ENCODE assay signal across 8 mouse cellular contexts in the genomic region with DNA sequence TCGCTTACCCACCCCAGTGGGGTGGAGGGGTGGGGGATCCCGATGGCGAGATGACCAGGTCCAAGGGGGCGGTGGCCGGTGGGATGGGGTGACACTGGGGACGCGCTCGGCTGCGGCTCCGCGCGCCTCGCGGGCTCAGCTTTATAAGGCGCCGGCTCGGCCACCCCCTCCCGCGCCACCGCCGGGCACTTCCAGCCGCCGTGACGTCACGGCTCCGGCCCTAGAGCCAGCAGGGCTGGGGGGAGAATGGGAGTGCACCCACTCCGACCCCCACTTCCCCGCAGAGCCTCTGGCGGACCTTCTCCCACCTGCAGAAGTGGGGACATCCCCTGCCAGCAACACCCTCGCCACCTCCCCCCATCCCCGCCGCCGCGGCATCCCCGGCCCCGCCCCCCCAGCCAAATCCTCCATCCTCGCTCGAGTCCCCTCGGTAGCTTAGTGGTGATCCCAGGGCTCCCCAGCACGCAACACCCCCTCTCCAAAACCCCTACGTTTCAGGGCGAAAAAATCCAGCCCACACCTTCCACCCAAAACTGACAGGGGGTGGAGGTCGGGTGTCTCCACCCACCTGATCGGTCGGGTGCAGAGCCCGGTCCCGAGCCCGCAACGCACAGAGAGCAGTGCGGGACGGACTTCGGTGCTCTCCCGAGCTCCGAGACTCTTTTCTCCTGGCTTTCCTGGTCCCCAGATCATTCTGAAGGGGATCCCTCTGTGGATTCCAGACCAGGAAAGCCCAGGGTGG. TPM values are rescaled to one million over a fixed set of nuclear protein-coding genes. Genes with fewer than 3 reads are reported as not detected.
DNase-seq lines count a peak whose midpoint lies in the region; ATAC-seq and TF ChIP-seq lines count a peak whose summit lies in the region.

No protein-coding gene starts in this region.

- WGBS in embryonic facial prominence, embryonic 12.5 days = under 1% methylated on average over 53 of the region's 54 CpGs
- under 1% methylated on average over 40 of the region's 54 CpGs for WGBS in midbrain, embryonic 12.5 days

- TF ChIP-seq RAD21 in MEL (IDR thresholded peaks at IDR 0.05; ENCODE audit: low read depth, low read length) = no peak

- H3K36me3 ChIP-seq in MEL (ENCODE audit: control insufficient read depth in 1 of 2, insufficient read depth in 2 of 2, low read length in 2 of 2) = peaks cover 0 to 3% of the 10 kb centered on the region in 2 experiments; a peak in 1 of 4 replicates
- no peaks in the 10 kb centered on the region for H3K36me3 ChIP-seq in embryonic facial prominence, embryonic 12.5 days
- no peaks in the 10 kb centered on the region for H3K36me3 ChIP-seq in midbrain, embryonic 12.5 days

- H3K4me3 ChIP-seq in MEL (ENCODE audit: control insufficient read depth in 1 of 2, insufficient read depth in 1 of 2, low read depth in 2 of 2, low read length in 2 of 2) = peak overlapping the region; percentile 39 to 68
- peak overlapping the region; percentile 54 for H3K4me3 ChIP-seq in embryonic facial prominence, embryonic 12.5 days
- peak overlapping the region; percentile 60 for H3K4me3 ChIP-seq in midbrain, embryonic 12.5 days

- TF ChIP-seq CTCF in MEL (IDR thresholded peaks at IDR 0.05 in 2 of 3, conservative IDR thresholded peaks at IDR 0.05 in 1 of 3; ENCODE audit: control insufficient read depth in 1 of 3, insufficient read depth in 1 of 3, low read depth in 2 of 3, low read length in 3 of 3, poor library complexity in 1 of 3, severe bottlenecking in 1 of 3) = no peak

- H3K27ac ChIP-seq in MEL (ENCODE audit: control insufficient read depth, low read depth, low read length) = no peak overlapping the region
- no peak overlapping the region for H3K27ac ChIP-seq in embryonic facial prominence, embryonic 12.5 days
- H3K27ac ChIP-seq in midbrain, embryonic 12.5 days (replicated peaks) = 0 out of 2 replicates have a peak overlapping the region, but pooled peaks have one; percentile 39

- peak overlapping the region; percentile 59 for H3K9ac ChIP-seq in MEL (ENCODE audit: control insufficient read depth, low read depth, low read length, poor library complexity, severe bottlenecking)
- peak overlapping the region; percentile 60 for H3K9ac ChIP-seq in embryonic facial prominence, embryonic 12.5 days
- peak overlapping the region; percentile 66 for H3K9ac ChIP-seq in midbrain, embryonic 12.5 days (replicated peaks)

- ATAC-seq in embryonic facial prominence, embryonic 12.5 days (ENCODE audit: insufficient number of reproducible peaks, insufficient read depth, low FRiP score, low TSS enrichment) = no peak
- ATAC-seq in inflammation-experienced regulatory T-cells, adult 6 months = peak; percentile 37
- ATAC-seq in midbrain, embryonic 12.5 days (ENCODE audit: low FRiP score, low read depth) = peak; percentile 64

- H3K4me1 ChIP-seq in MEL (ENCODE audit: control insufficient read depth in 1 of 2, insufficient read depth in 2 of 2, low read length in 2 of 2) = peaks cover 3 to 4% of the 10 kb centered on the region in 2 experiments; a peak in 2 of 4 replicates
- peaks cover 21% of the 10 kb centered on the region for H3K4me1 ChIP-seq in embryonic facial prominence, embryonic 12.5 days
- peaks cover 30% of the 10 kb centered on the region for H3K4me1 ChIP-seq in midbrain, embryonic 12.5 days

- H3K4me2 ChIP-seq in embryonic facial prominence, embryonic 12.5 days (replicated peaks) = peak overlapping the region; percentile 99
- peak overlapping the region; percentile 97 for H3K4me2 ChIP-seq in midbrain, embryonic 12.5 days (replicated peaks)

- TF ChIP-seq POLR2A in MEL (IDR thresholded peaks at IDR 0.05; ENCODE audit: control insufficient read depth in 1 of 2, insufficient read depth in 1 of 2, low read depth in 1 of 2, low read length in 2 of 2, poor library complexity in 1 of 2) = no peak

- peaks cover 7 to 27% of the 10 kb centered on the region in 2 experiments for H3K27me3 ChIP-seq in MEL (ENCODE audit: control insufficient read depth in 1 of 2, insufficient read depth in 2 of 2, low read length in 2 of 2)
- peaks cover 65% of the 10 kb centered on the region for H3K27me3 ChIP-seq in embryonic facial prominence, embryonic 12.5 days
- H3K27me3 ChIP-seq in midbrain, embryonic 12.5 days = peaks cover 65% of the 10 kb centered on the region

- peak; percentile 33 to 47 for DNase-seq in layer of hippocampus, postnatal 25 days (ENCODE audit: extremely low spot score in 1 of 2, low spot score in 1 of 2)
- no peak for DNase-seq in layer of hippocampus, adult 9-10 months (ENCODE audit: low spot score)
- DNase-seq in MEL (ENCODE audit: low read depth, low spot score) = no peak
- DNase-seq in embryo, embryonic 10.5 days (ENCODE audit: low spot score) = no peak
- DNase-seq in thymus, postnatal 14 days = no peak

- no peaks in the 10 kb centered on the region for H3K9me3 ChIP-seq in MEL (replicated peaks; ENCODE audit: insufficient read depth, low read length)
- H3K9me3 ChIP-seq in embryonic facial prominence, embryonic 12.5 days = no peaks in the 10 kb centered on the region
- no peaks in the 10 kb centered on the region for H3K9me3 ChIP-seq in midbrain, embryonic 12.5 days

- no peaks in the 10 kb centered on the region for H3K79me2 ChIP-seq in MEL (ENCODE audit: control insufficient read depth, insufficient read depth, low read length, poor library complexity)

- TF ChIP-seq EP300 in MEL (IDR thresholded peaks at IDR 0.05; ENCODE audit: low read depth in 1 of 2, low read length in 2 of 2) = no peak

TF ChIP-seq in MEL, 35 proteins besides CTCF, POLR2A, EP300 and RAD21:
- TF ChIP-seq TCF12 (IDR thresholded peaks at IDR 0.05; ENCODE audit: low read depth, low read length) = no peak
- no peak for TF ChIP-seq MAX (IDR thresholded peaks at IDR 0.05; ENCODE audit: low read length)

RNA-seq across cellular contexts. Expression of gene Olfm2, which starts 19.1 kb away (rescaled TPM):
- 10 to 100 TPM; 52.6 to 54.3 TPM for total RNA-seq in layer of hippocampus, postnatal 25 days (2021)
- 0.26 and 0.54 TPM in 2 replicates for total RNA-seq in MEL (2012; rRNA removed)
- 1 to 10 TPM in 1 of 2 experiments, not detected in 1; 1.9 TPM for polyA plus RNA-seq in MEL (2012; ENCODE audit: insufficient read depth in 1 of 2, insufficient read length in 2 of 2, low read depth in 1 of 2, low replicate concordance in 2 of 2, missing spikeins in 1 of 2)
- 9.5 and 10.4 TPM in 2 replicates for polyA plus RNA-seq in embryonic facial prominence, embryonic 12.5 days (2016; fragmentation: Nextera tagmentation; extraction: Ambion mirVana)
- under 1 TPM in 1 of 3 experiments, not detected in 2; 0.90 TPM for polyA plus RNA-seq in inflammation-experienced regulatory T-cells, adult 6 months (2017; shearing (Covaris generic))
- 40.8 and 42.9 TPM in 2 replicates for polyA plus RNA-seq in midbrain, embryonic 12.5 days (2016; fragmentation: Nextera tagmentation; extraction: Ambion mirVana)

Comparison
In these comparisons a context has a peak if more than half of its experiments do, and no peak if none do; other contexts are left out.
1. DNase-seq: peak in layer of hippocampus, postnatal 25 days (2 of 2); none in layer of hippocampus, adult 9-10 months (single experiment), MEL (single experiment), embryo, embryonic 10.5 days (single experiment) and thymus, postnatal 14 days (single experiment).
2. Peak in every context shown above with its lines, with median percentiles within 50 percentile points of each other: H3K4me3 ChIP-seq and H3K9ac ChIP-seq.